Mouse (Mus musculus): Measurements from ENCODE around the gene Nf2. TPM values are rescaled to one million over a fixed set of nuclear protein-coding genes. Genes with fewer than 3 reads are reported as not detected.

The Nf2 gene
- polyA plus RNA-seq, 1 experiment from 2014 or later, result 16.0 TPM

- no peak for TF ChIP-seq CTCF (IDR thresholded peaks at IDR 0.05; ENCODE audit: low read depth)
- Histone ChIP-seq H3K36me3 (ENCODE audit: control insufficient read depth, insufficient read depth) (no peaks in the 10 kb centered on the region), H3K27me3 (replicated peaks; ENCODE audit: control insufficient read depth, insufficient read depth, low read length) (no peaks in the 10 kb centered on the region), H3K9me3 (ENCODE audit: control insufficient read depth) (no peaks in the 10 kb centered on the region), H3K4me3 (ENCODE audit: low read depth, low read length) (no peak overlapping the region), H3K4me1 (replicated peaks; ENCODE audit: control insufficient read depth, insufficient read depth, low read length) (no peaks in the 10 kb centered on the region), H3K9ac (ENCODE audit: low read depth, low read length) (no peak overlapping the region), H3K27ac (ENCODE audit: low read depth, low read length) (no peak overlapping the region), H3K4me2 (replicated peaks; ENCODE audit: low read depth) (no peak overlapping the region)
- no peak for ATAC-seq
- 80% methylated on average over 5 of the region's 5 CpGs for WGBS
These were observed 132.7 kb downstream of the Nf2 start for GRCm38 (mm10) chr11:4716530-4717236.

Small RNA genes lying within 50 kb of the gene (microRNA-seq; reads per million reads assigned to microRNA genes)
- gene Mir6918, result not detected

Other genes with a start within 250 kb of the Nf2 start
- not detected in 2 replicates for gene Gm11032, start 229.5 kb downstream of the Nf2 start, polyA plus RNA-seq (2015; fragmentation: Nextera tagmentation; extraction: Ambion mirVana)
- 17.1 and 18.1 TPM in 2 replicates for gene Ascc2, start 211.8 kb downstream of the Nf2 start, polyA plus RNA-seq (2015; fragmentation: Nextera tagmentation; extraction: Ambion mirVana)
- 1,715 and 1,847 TPM in 2 replicates for gene Uqcr10, start 145.2 kb downstream of the Nf2 start, polyA plus RNA-seq (2015; fragmentation: Nextera tagmentation; extraction: Ambion mirVana)
- 62.6 and 67.9 TPM in 2 replicates for gene Zmat5, start 144.9 kb downstream of the Nf2 start, polyA plus RNA-seq (2015; fragmentation: Nextera tagmentation; extraction: Ambion mirVana)
- 0.10 and 0.13 TPM in 2 replicates for gene Cabp7, start 102.8 kb downstream of the Nf2 start, polyA plus RNA-seq (2015; fragmentation: Nextera tagmentation; extraction: Ambion mirVana)
- 59.1 and 62.0 TPM in 2 replicates for gene Nipsnap1, start 24.4 kb upstream of the Nf2 start, polyA plus RNA-seq (2015; fragmentation: Nextera tagmentation; extraction: Ambion mirVana)
- 15.9 TPM in 2 replicates for gene Thoc5, start 45.8 kb upstream of the Nf2 start, polyA plus RNA-seq (2015; fragmentation: Nextera tagmentation; extraction: Ambion mirVana)
- 0.25 and 0.26 TPM in 2 replicates for gene Nefh, start 98.5 kb upstream of the Nf2 start, polyA plus RNA-seq (2015; fragmentation: Nextera tagmentation; extraction: Ambion mirVana)
- 60.3 and 60.4 TPM in 2 replicates for gene Ap1b1, start 137.3 kb upstream of the Nf2 start, polyA plus RNA-seq (2015; fragmentation: Nextera tagmentation; extraction: Ambion mirVana)
- 0.93 and 1.2 TPM in 2 replicates for gene Rasl10a, start 208.6 kb upstream of the Nf2 start, polyA plus RNA-seq (2015; fragmentation: Nextera tagmentation; extraction: Ambion mirVana)
- 18.9 and 22.8 TPM in 2 replicates for gene Gas2l1, start 215.8 kb upstream of the Nf2 start, polyA plus RNA-seq (2015; fragmentation: Nextera tagmentation; extraction: Ambion mirVana)
- gene Rhbdd3, start 249.4 kb upstream of the Nf2 start, polyA plus RNA-seq (2015; fragmentation: Nextera tagmentation; extraction: Ambion mirVana), result 17.1 and 17.5 TPM in 2 replicates
- gene Ewsr1, start 249.7 kb upstream of the Nf2 start, polyA plus RNA-seq (2015; fragmentation: Nextera tagmentation; extraction: Ambion mirVana), result 185 and 196 TPM in 2 replicates

Data from intestine, postnatal 0 days (tissue).